Mouse (Mus musculus) heart, embryonic 11.5 days (tissue): ENCODE measurements around the gene Tkt. TPM values are rescaled to one million over a fixed set of nuclear protein-coding genes. Genes with fewer than 3 reads are reported as not detected.

Source experiments
- ATAC-seq: fragments of 200-750 bp; cut with Nextera tagmentation; replicated peaks from 2 replicates; pipeline ENCODE4 v1.8.0; 2017; ENCODE audit warnings: moderate library complexity; ENCODE audit not compliant: insufficient number of reproducible peaks, low FRiP score, low TSS enrichment
- H3K27ac ChIP-seq: fragments of 300-500 bp; sonication (generic); 2 replicates; pipeline ENCODE4 v1.5.1; 2014; ENCODE audit warnings: mild to moderate bottlenecking, low read depth, low read length
- H3K27me3 ChIP-seq: fragments of 300-500 bp; sonication (generic); 2 replicates; pipeline ENCODE4 v1.6.1; 2014; ENCODE audit warnings: mild to moderate bottlenecking, low read length, mixed read lengths; ENCODE audit not compliant: control insufficient read depth, insufficient read depth
- H3K36me3 ChIP-seq: fragments of 300-500 bp; sonication (generic); 2 replicates; pipeline ENCODE4 v1.6.1; 2014; ENCODE audit warnings: mild to moderate bottlenecking, low read length, moderate library complexity, mixed read lengths; ENCODE audit not compliant: control insufficient read depth, insufficient read depth
- H3K4me1 ChIP-seq: fragments of 300-500 bp; sonication (generic); 2 replicates; pipeline ENCODE4 v1.6.1; 2014; ENCODE audit warnings: low read length; ENCODE audit not compliant: control insufficient read depth, insufficient read depth
- H3K4me2 ChIP-seq: fragments of 300-500 bp; sonication (generic); 2 replicates; pipeline ENCODE4 v1.6.1; 2014; ENCODE audit warnings: mild to moderate bottlenecking, moderate library complexity
- H3K4me3 ChIP-seq: fragments of 300-500 bp; sonication (generic); 2 replicates; pipeline ENCODE4 v1.5.1; 2014; ENCODE audit warnings: low read depth, low read length
- H3K9ac ChIP-seq: fragments of 300-500 bp; sonication (generic); 2 replicates; pipeline ENCODE4 v1.6.1; 2014; ENCODE audit warnings: mild to moderate bottlenecking, low read depth, low read length, moderate library complexity
- H3K9me3 ChIP-seq: fragments of 300-500 bp; sonication (generic); replicated peaks from 2 replicates; pipeline ENCODE4 v1.6.1; 2016; ENCODE audit warnings: low read length; ENCODE audit not compliant: control insufficient read depth
- WGBS: fragments of 180-500 bp; shearing (Covaris S2); extraction: QIAGEN DNeasy Blood & Tissue Kit; methylation state at CpG from one replicate; pipeline ENCODE4 v1.1.7; 2014; ENCODE audit not compliant: insufficient replicate concordance; 5-methylcytosine and 5-hydroxymethylcytosine counted together
- polyA plus RNA-seq: library from polyadenylated mRNA; unstranded; fragments of >200 nt; fragmentation: Nextera tagmentation; extraction: Ambion mirVana; gene quantifications from 2 replicates; pipeline ENCODE4 v1.2.1, GENCODE M21; 2014

Gene Tkt
- polyA plus RNA-seq, 1 experiment from 2014 or later, result 38.6 TPM

DNA sequence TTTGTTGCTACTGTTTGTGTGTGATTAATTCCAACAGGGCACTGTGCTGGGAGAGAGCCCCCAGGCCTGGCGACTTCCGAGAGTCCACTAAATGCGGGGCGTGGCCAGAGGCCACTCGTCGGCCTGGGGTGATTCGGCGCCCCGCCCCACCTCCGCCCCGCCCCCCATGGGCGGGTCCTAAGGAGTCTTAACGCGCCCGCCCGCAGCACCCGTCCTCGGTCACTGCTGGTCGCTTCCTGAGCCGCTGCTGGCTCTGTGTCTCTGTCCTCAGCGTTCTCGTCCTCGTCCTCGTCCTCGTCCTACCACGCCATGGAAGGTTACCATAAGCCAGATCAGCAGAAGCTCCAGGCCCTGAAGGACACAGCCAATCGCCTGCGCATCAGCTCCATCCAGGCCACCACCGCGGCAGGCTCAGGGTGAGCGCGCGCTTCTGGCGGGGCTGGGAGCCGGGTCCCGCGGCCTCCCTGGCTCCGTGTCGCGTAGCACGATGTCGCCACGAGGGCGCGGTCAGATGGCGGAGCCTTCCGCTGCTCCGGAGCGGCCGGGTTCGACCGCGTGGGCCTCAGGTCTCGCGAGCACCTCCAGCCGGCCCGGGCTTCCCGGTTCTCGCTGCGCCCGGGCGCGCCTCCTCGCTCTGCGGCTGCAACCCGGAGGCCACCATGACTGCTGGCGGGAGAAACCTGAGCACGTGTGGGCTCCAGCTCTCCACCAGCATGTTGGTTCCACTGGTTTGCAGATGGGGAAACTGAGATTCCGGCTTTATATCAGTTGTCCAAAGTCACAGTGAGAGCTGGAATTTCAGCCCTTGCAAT is 1.0 kb downstream of the Tkt start:
- Histone ChIP-seq H3K27ac (peak overlapping the region; percentile 93), H3K36me3 (no peaks in the 10 kb centered on the region), H3K4me2 (peak overlapping the region; percentile 81), H3K4me3 (peak overlapping the region; percentile 86), H3K9ac (peak overlapping the region; percentile 97), H3K9me3 (no peaks in the 10 kb centered on the region), H3K4me1 (peaks cover 29% of the 10 kb centered on the region), H3K27me3 (no peaks in the 10 kb centered on the region)
- ATAC-seq, result peak; percentile 93
- WGBS, result under 1% methylated on average over 66 of the region's 69 CpGs

GRCm38 (mm10) chr14:30549777-30550149 is 1.6 kb downstream of the Tkt start:
- Histone ChIP-seq H3K36me3 (no peaks in the 10 kb centered on the region), H3K27ac (peak overlapping the region; percentile 93), H3K27me3 (no peaks in the 10 kb centered on the region), H3K9ac (peak overlapping the region; percentile 97), H3K9me3 (no peaks in the 10 kb centered on the region), H3K4me1 (peaks cover 29% of the 10 kb centered on the region), H3K4me2 (peak overlapping the region; percentile 81), H3K4me3 (peak overlapping the region; percentile 86)
- ATAC-seq, result no peak
- under 1% methylated on average over 10 of the region's 10 CpGs for WGBS

DNA sequence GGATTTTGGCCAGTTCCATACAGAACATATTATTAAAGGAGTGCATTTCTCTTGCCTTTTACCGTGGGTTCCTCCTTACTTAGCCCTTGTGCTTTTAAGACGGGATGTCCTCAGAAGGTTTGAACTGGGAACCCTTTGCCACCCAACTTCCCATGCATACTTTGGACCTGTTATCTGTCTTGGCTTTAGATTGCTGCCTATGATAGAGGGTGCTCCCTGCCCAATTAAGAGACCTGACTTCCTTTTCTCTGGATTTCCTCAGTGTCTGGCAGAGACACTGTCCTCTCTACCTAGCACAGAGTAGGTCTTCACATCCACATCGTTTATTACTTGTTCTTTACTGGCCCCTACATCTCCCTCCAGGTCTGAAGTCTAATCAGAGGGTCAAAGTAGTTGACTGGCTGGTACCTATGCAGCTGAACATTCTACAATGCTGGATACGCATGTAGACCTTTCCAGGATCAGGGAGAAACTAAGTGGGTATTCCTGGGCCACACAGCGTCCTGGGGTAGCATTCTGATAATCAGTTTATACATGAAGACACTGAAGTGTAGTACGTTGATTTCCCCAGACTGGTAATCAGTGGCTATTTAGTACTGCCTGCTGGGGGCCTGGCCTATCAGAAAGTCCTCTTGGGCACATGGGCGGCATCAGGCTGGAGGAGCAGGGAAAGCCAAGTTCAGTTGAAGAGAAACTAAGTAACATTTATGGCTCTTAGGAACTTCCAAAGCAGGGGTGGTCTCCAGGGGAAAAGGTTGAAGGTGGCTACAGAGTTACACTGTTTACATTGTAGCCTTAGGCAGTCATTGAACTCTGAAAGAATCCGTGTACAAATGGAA is 2.3 kb downstream of the Tkt start:
- Histone ChIP-seq H3K4me2 (peak overlapping the region; percentile 81), H3K9ac (peak overlapping the region; percentile 97), H3K27ac (no peak overlapping the region), H3K9me3 (no peaks in the 10 kb centered on the region), H3K4me1 (peaks cover 29% of the 10 kb centered on the region), H3K4me3 (peak overlapping the region; percentile 86), H3K27me3 (no peaks in the 10 kb centered on the region), H3K36me3 (no peaks in the 10 kb centered on the region)
- WGBS, result 35% methylated on average over 8 of the region's 8 CpGs
- no peak for ATAC-seq

DNA sequence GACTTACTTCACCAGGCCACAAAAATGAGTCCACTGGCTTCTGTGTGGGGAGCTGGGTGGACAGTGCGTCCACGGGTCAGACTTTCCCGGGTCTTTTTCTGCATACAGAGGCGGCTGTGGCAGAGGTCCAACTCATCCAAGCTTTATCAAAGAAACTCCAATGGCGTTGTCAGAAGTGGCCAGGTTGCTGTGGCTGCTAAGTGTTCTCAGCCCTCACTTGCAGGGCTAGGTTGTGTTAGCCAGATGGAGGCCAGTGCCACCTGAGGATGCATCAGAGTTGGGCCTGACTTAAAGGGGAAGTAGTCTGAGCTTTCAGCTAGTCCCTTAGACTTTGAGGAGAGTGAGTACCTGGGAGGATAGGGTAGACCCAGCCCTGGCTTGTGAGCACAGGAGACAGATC is 3.4 kb downstream of the Tkt start:
- H3K9ac ChIP-seq, result no peak overlapping the region
- 51% methylated on average over 5 of the region's 5 CpGs for WGBS
- no peak overlapping the region for H3K4me3 ChIP-seq
- H3K4me1 ChIP-seq, result peaks cover 29% of the 10 kb centered on the region
- H3K27ac ChIP-seq, result no peak overlapping the region
- no peaks in the 10 kb centered on the region for H3K9me3 ChIP-seq
- H3K36me3 ChIP-seq, result no peaks in the 10 kb centered on the region
- ATAC-seq, result no peak
- H3K27me3 ChIP-seq, result no peaks in the 10 kb centered on the region
- peak overlapping the region; percentile 81; the same call in 1 of the 2 replicates for H3K4me2 ChIP-seq

GRCm38 (mm10) chr14:30551981-30552380 is 3.8 kb downstream of the Tkt start:
- Histone ChIP-seq H3K27me3 (no peaks in the 10 kb centered on the region), H3K4me1 (peaks cover 29% of the 10 kb centered on the region), H3K4me2 (no peak overlapping the region), H3K9me3 (no peaks in the 10 kb centered on the region), H3K36me3 (no peaks in the 10 kb centered on the region), H3K9ac (no peak overlapping the region), H3K27ac (no peak overlapping the region), H3K4me3 (no peak overlapping the region)
- ATAC-seq, result no peak
- WGBS, result 88% methylated on average over 2 of the region's 2 CpGs

GRCm38 (mm10) chr14:30553185-30553584 is 5.0 kb downstream of the Tkt start:
- Histone ChIP-seq H3K27ac (no peak overlapping the region), H3K36me3 (no peaks in the 10 kb centered on the region), H3K27me3 (no peaks in the 10 kb centered on the region), H3K9ac (no peak overlapping the region), H3K9me3 (no peaks in the 10 kb centered on the region), H3K4me1 (peaks cover 25% of the 10 kb centered on the region), H3K4me3 (no peak overlapping the region), H3K4me2 (no peak overlapping the region)
- 96% methylated on average over 4 of the region's 4 CpGs for WGBS
- no peak for ATAC-seq

DNA sequence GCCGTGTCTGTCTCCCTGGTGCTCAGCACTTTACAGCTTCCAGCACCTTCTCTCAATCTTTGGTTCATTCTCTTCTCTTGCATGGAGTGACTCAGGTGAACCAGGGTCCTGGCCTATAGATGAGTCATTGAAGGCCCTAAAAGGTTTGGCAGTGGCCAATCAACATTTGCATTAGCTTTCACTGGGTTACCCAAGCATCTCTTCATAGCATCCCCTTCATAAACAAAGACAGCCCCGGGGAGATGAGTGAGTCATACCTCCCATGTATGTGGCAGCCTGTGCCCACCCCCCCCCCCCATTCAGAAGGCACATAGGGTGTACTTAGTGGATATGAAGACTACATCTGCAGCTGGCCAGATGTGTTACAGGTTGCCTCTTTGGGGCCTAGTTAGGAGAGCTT is 8.5 kb downstream of the Tkt start:
- no peak overlapping the region for H3K9ac ChIP-seq
- H3K36me3 ChIP-seq, result peaks cover 23% of the 10 kb centered on the region
- no peaks in the 10 kb centered on the region for H3K27me3 ChIP-seq
- no peak overlapping the region for H3K4me2 ChIP-seq
- H3K9me3 ChIP-seq, result no peaks in the 10 kb centered on the region
- 82% methylated on average over 2 of the region's 2 CpGs for WGBS
- no peak for ATAC-seq
- H3K4me3 ChIP-seq, result no peak overlapping the region
- peaks cover 1% of the 10 kb centered on the region for H3K4me1 ChIP-seq
- no peak overlapping the region for H3K27ac ChIP-seq

DNA sequence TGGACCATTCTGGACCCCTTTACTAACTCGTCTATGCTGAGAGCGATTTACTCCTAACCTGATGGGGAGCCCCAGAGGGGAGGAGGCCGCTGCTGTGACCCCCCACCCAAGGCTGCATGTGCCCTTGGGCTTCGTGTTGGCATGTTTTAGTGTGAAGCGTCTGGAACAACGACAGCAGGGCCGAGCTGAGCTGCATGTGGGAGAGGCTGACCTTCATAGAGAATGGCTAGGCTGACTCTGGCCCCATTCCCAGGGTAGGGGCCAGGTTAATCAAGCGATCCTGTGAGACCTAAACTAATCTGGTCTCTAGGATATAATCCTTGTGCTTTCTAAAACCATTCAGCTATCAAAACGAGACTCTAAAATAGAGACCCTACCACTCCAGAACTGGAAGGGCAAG is 9.6 kb downstream of the Tkt start:
- Histone ChIP-seq H3K9ac (no peak overlapping the region), H3K9me3 (no peaks in the 10 kb centered on the region), H3K27ac (no peak overlapping the region), H3K36me3 (peaks cover 23% of the 10 kb centered on the region), H3K4me2 (no peak overlapping the region), H3K27me3 (no peaks in the 10 kb centered on the region), H3K4me3 (no peak overlapping the region), H3K4me1 (no peaks in the 10 kb centered on the region)
- 85% methylated on average over 9 of the region's 9 CpGs for WGBS
- ATAC-seq, result no peak
